Mouse (Mus musculus) G1E (cell line): ENCODE results near the gene Alkbh2. TPM values are rescaled to one million over a fixed set of nuclear protein-coding genes. Genes with fewer than 3 reads are reported as not detected.

Experiments used
- ATAC-seq: 2 replicates; pipeline ENCODE4 v1.8.0; 2016; ENCODE audit warnings: mild to moderate bottlenecking; ENCODE audit not compliant: insufficient number of reproducible peaks, poor library complexity, low FRiP score, severe bottlenecking; ENCODE audit errors: extremely low read depth
- DNase-seq: peaks from one replicate; pipeline ENCODE4 v3.0.0; 2012; ENCODE audit warnings: low spot score
- H3K27me3 ChIP-seq: 2 replicates; pipeline ENCODE4 v1.6.1; 2012; ENCODE audit warnings: mild to moderate bottlenecking, low read length, inconsistent platforms; ENCODE audit not compliant: insufficient read depth
- H3K36me3 ChIP-seq: replicated peaks from 2 replicates; pipeline ENCODE3; 2012; ENCODE audit warnings: mild to moderate bottlenecking, inconsistent platforms
- H3K4me1 ChIP-seq: 2 replicates; pipeline ENCODE4 v1.6.1; 2012; ENCODE audit warnings: low read depth, low read length, inconsistent platforms, mixed read lengths; ENCODE audit not compliant: insufficient read depth
- H3K4me3 ChIP-seq: 2 replicates; pipeline ENCODE4 v1.5.1; 2012; ENCODE audit warnings: low read depth, mild to moderate bottlenecking, inconsistent platforms, low read length, moderate library complexity, mixed read lengths
- H3K9me3 ChIP-seq: replicated peaks from 2 replicates; pipeline ENCODE4 v1.6.1; 2012; ENCODE audit warnings: inconsistent platforms
- CTCF ChIP-seq: IDR thresholded peaks from 2 replicates; pipeline ENCODE4 v1.5.1; 2012; ENCODE audit warnings: low read depth, low read length, inconsistent platforms, mixed read lengths
- GATA1 ChIP-seq: IDR thresholded peaks from 2 replicates; pipeline ENCODE4 v1.6.1; 2012; ENCODE audit warnings: borderline replicate concordance, low read length, inconsistent platforms, mixed read lengths
- GATA2 ChIP-seq: IDR thresholded peaks from 2 replicates; pipeline ENCODE4 v1.6.1; 2012; ENCODE audit warnings: low read depth, low read length, inconsistent platforms, borderline replicate concordance
- POLR2AphosphoS5 ChIP-seq: IDR thresholded peaks from 2 replicates; pipeline ENCODE4 v1.6.1; 2012; ENCODE audit warnings: low read depth, low read length, inconsistent platforms; ENCODE audit not compliant: insufficient replicate concordance
- TAL1 ChIP-seq: conservative IDR thresholded peaks from 2 replicates; pipeline ENCODE4 v1.6.1; 2012; ENCODE audit warnings: low read depth, low read length, inconsistent platforms, mixed read lengths
- polyA plus RNA-seq: library from polyadenylated mRNA; stranded (reverse); fragments of >175 nt; gene quantifications from 2 replicates; pipeline ENCODE4 v1.2.3, GENCODE M21; 2012
- total RNA-seq, 2 experiments: library from RNA; stranded (forward) in 1 of 2; stranded (reverse) in 1 of 2; fragments of 200-1000 nt in 1 of 2; fragments of >200 nt in 1 of 2; fragmentation: Nextera tagmentation in 1 of 2; gene quantifications; 2 replicates each; pipeline ENCODE4 v1.2.3; 2014 to 2017

Gene Alkbh2
- total and polyA plus RNA-seq, 3 experiments = 3.7 to 19.0 (median 6.8) TPM

- DNase-seq (no peak), ATAC-seq (no peak)
- Histone ChIP-seq H3K27me3 (peaks cover 24% of the 10 kb centered on the region), H3K9me3 (no peaks in the 10 kb centered on the region), H3K4me1 (no peaks in the 10 kb centered on the region), H3K4me3 (no peak within 1 kb of the TSS), H3K36me3 (no peaks in the 10 kb centered on the region)
- no peak for TF ChIP-seq GATA1
- TF ChIP-seq TAL1 = no peak
- no peak for TF ChIP-seq GATA2
- no peak for TF ChIP-seq POLR2AphosphoS5
Measured at GRCm38 (mm10) chr5:114146028-114146888, 18.2 kb upstream of the Alkbh2 start, which contains the start of gene Acacb. Gene Acacb (plus strand): TSS chr5:114146535.

GRCm38 (mm10) chr5:114139175-114139574 is 11.2 kb upstream of the Alkbh2 start:
- H3K9me3 ChIP-seq = no peaks in the 10 kb centered on the region
- H3K4me1 ChIP-seq = peaks cover 24% of the 10 kb centered on the region
- ATAC-seq = no peak
- TF ChIP-seq GATA1 (no peak), CTCF (no peak), GATA2 (no peak), TAL1 (no peak), POLR2AphosphoS5 (no peak)
- H3K27me3 ChIP-seq = no peaks in the 10 kb centered on the region
- DNase-seq = no peak
- no peak overlapping the region for H3K4me3 ChIP-seq
- peaks cover 66% of the 10 kb centered on the region for H3K36me3 ChIP-seq

- TF ChIP-seq POLR2AphosphoS5 = no peak
- no peak for TF ChIP-seq TAL1
- TF ChIP-seq GATA2 = no peak
- TF ChIP-seq GATA1 = no peak
- TF ChIP-seq CTCF = no peak
- Histone ChIP-seq H3K9me3 (no peaks in the 10 kb centered on the region), H3K4me1 (peaks cover 30% of the 10 kb centered on the region), H3K4me3 (no peak overlapping the region), H3K27me3 (no peaks in the 10 kb centered on the region), H3K36me3 (peaks cover 72% of the 10 kb centered on the region)
- no peak for ATAC-seq
- DNase-seq = no peak
Measured at GRCm38 (mm10) chr5:114138277-114139164, 10.5 kb upstream of the Alkbh2 start.

- H3K9me3 ChIP-seq = no peaks in the 10 kb centered on the region
- no peak overlapping the region for H3K4me3 ChIP-seq
- H3K27me3 ChIP-seq = no peaks in the 10 kb centered on the region
- TF ChIP-seq GATA2 = no peak
- TF ChIP-seq POLR2AphosphoS5 = no peak
- no peak for TF ChIP-seq GATA1
- TF ChIP-seq TAL1 = no peak
- no peak for TF ChIP-seq CTCF
- H3K36me3 ChIP-seq = peaks cover 79% of the 10 kb centered on the region
- ATAC-seq (no peak), DNase-seq (no peak)
- peaks cover 38% of the 10 kb centered on the region for H3K4me1 ChIP-seq
Measured at GRCm38 (mm10) chr5:114137481-114138276, 9.7 kb upstream of the Alkbh2 start.

- no peak overlapping the region for H3K4me3 ChIP-seq
- H3K9me3 ChIP-seq = no peaks in the 10 kb centered on the region
- H3K36me3 ChIP-seq = peaks cover 83% of the 10 kb centered on the region
- no peak for DNase-seq
- H3K27me3 ChIP-seq = no peaks in the 10 kb centered on the region
- TF ChIP-seq GATA2 (no peak), CTCF (no peak), TAL1 (no peak), GATA1 (no peak), POLR2AphosphoS5 (no peak)
- H3K4me1 ChIP-seq = peaks cover 59% of the 10 kb centered on the region
- ATAC-seq = no peak
Measured at GRCm38 (mm10) chr5:114135516-114135915, 7.5 kb upstream of the Alkbh2 start.
